Mouse (Mus musculus) CH12.LX (cell line): ENCODE data around the gene Cables2.

Experiments
- CTCF ChIP-seq, 2 experiments: IDR thresholded peaks in 1 of 2; conservative IDR thresholded peaks in 1 of 2; 2 replicates each; pipeline ENCODE4 v1.5.1; 2011 to 2012; ENCODE audit warnings: low read depth in 2 of 2, low read length in 2 of 2, improper control_type of control experiment in 1 of 2, inconsistent platforms in 1 of 2, mild to moderate bottlenecking in 1 of 2, moderate library complexity in 1 of 2
- MAX ChIP-seq: IDR thresholded peaks from 2 replicates; pipeline ENCODE4 v1.6.1; 2011; ENCODE audit warnings: low read length, improper control_type of control experiment
- POLR2A ChIP-seq: IDR thresholded peaks from 2 replicates; pipeline ENCODE4 v1.6.1; 2011; ENCODE audit warnings: low read depth, mild to moderate bottlenecking, improper control_type of control experiment, low read length
- ZMIZ1 ChIP-seq: IDR thresholded peaks from 2 replicates; pipeline ENCODE4 v1.6.1; 2012; ENCODE audit warnings: low read depth, mild to moderate bottlenecking, inconsistent platforms, low read length, improper control_type of control experiment

DNA sequence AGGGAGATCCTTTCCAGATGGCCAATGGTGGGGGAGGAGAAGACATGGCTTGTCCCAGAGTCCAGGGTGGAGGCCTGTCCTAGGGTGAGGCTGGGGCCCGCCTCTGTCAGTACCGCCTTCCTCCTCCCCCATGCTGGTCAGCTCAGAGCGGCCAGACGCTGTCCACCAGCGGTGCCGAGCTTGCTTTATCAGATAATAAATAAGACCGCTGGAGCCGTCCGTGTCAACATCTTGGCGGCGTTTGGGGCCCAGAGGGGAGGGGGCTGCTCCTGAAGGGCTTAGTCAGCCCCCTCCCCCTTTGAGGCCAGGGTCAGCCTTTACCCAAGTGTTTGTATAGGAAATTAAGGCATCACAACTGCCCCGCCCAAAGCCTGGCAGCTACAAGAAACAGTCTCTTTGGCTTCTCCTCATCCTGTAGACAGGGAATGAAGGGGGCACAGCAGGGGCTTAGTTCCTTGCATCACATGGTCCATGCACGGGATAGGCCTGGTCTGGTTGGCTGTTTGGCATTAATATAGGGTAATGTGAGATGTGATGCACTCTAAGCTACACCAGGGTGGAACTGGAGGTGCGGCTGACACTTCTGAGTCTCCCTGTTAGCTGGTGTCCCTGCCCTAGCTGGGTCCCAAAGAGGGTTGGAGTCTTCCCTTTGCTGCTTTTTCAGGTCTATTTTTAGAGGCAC is 49.5 kb upstream of the Cables2 start:
- TF ChIP-seq POLR2A (no peak), CTCF (conservative IDR thresholded peaks at IDR 0.05 in 1 of 2, IDR thresholded peaks at IDR 0.05 in 1 of 2; ENCODE audit: low read depth in 2 of 2, low read length in 2 of 2) (no peak), ZMIZ1 (no peak), MAX (no peak)
